Comparison of ENCODE assay signal across 33 mouse cellular contexts in genomic region chr7:121072506-121072905, GRCm38 (mm10). TPM values are rescaled to one million over a fixed set of nuclear protein-coding genes. Genes with fewer than 3 reads are reported as not detected.
DNase-seq lines count a peak whose midpoint lies in the region; ATAC-seq and TF ChIP-seq lines count a peak whose summit lies in the region.
"Had no signal": no experiment of that assay in that cellular context is flagged by ENCODE, and none has a peak within 500 bp of the region (broad histone marks: within the 10 kb centered on the region; RNA-seq: fewer than 3 reads in every experiment).

No protein-coding gene starts in this region.

- peaks cover 47% of the 10 kb centered on the region for H3K36me3 ChIP-seq in liver, embryonic 15.5 days (replicated peaks)

- peak overlapping the region; percentile 57; the same call in 1 of the 2 replicates for H3K27ac ChIP-seq in liver, embryonic 15.5 days (replicated peaks)
- H3K27ac ChIP-seq in bone marrow macrophage, adult 2 months (ENCODE audit: insufficient read depth, low read depth, low read length), result peak overlapping the region; percentile 98
- H3K27ac ChIP-seq: hindbrain, embryonic 13.5 days; liver, embryonic 14.5 days; midbrain, embryonic 15.5 days; neural tube, embryonic 15.5 days had no signal

- TF ChIP-seq POLR2A in bone marrow macrophage, adult 2 months (IDR thresholded peaks at IDR 0.05; ENCODE audit: borderline replicate concordance, low read depth, low read length), result no peak

- H3K9ac ChIP-seq in liver, embryonic 15.5 days, result no peak overlapping the region
- H3K9ac ChIP-seq: heart, embryonic 12.5 days; hindbrain, embryonic 13.5 days; liver, embryonic 14.5 days; midbrain, embryonic 15.5 days; neural tube, embryonic 15.5 days had no signal

- H3K4me3 ChIP-seq in liver, embryonic 15.5 days (replicated peaks), result peak overlapping the region; percentile 29
- peak overlapping the region; percentile 58 for H3K4me3 ChIP-seq in bone marrow macrophage, adult 2 months (ENCODE audit: insufficient read depth, low read length)
- H3K4me3 ChIP-seq: erythroblast, embryonic 14.5 days; heart, embryonic 12.5 days; hindbrain, embryonic 13.5 days; midbrain, embryonic 15.5 days; neural tube, embryonic 15.5 days had no signal

- ATAC-seq in liver, embryonic 15.5 days (ENCODE audit: insufficient read depth), result no peak
- peak; percentile 47 for ATAC-seq in granulocyte monocyte progenitor cell, adult 5-6 weeks (replicated peaks; ENCODE audit: poor library complexity, severe bottlenecking)
- ATAC-seq in megakaryocyte progenitor cell, adult 5-6 weeks (replicated peaks; ENCODE audit: poor library complexity), result peak; percentile 47
- ATAC-seq: activated CD4-positive, CD25-positive, alpha-beta regulatory T cell, adult 4 months; forebrain, embryonic 16.5 days; intestine, embryonic 16.5 days; midbrain, embryonic 15.5 days had no signal

- 55% methylated on average over 5 of the region's 5 CpGs for WGBS in liver, embryonic 15.5 days (ENCODE audit: insufficient replicate concordance)

- peak overlapping the region; percentile 20; the same call in 1 of the 2 replicates for H3K4me2 ChIP-seq in liver, embryonic 15.5 days
- H3K4me2 ChIP-seq: heart, embryonic 12.5 days; hindbrain, embryonic 13.5 days; midbrain, embryonic 15.5 days; neural tube, embryonic 15.5 days had no signal

- no peak for TF ChIP-seq CTCF in bone marrow macrophage, adult 2 months (IDR thresholded peaks at IDR 0.05; ENCODE audit: low read depth, low read length)

- no peaks in the 10 kb centered on the region for H3K4me1 ChIP-seq in liver, embryonic 15.5 days (replicated peaks)
- peaks cover 40% of the 10 kb centered on the region for H3K4me1 ChIP-seq in bone marrow macrophage, adult 2 months (ENCODE audit: control insufficient read depth, insufficient read depth, low read length)
- H3K4me1 ChIP-seq: hindbrain, embryonic 13.5 days; midbrain, embryonic 15.5 days; neural tube, embryonic 15.5 days had no signal

- no peaks in the 10 kb centered on the region for H3K27me3 ChIP-seq in liver, embryonic 15.5 days
- H3K27me3 ChIP-seq: CH12.LX; heart, embryonic 12.5 days; hindbrain, embryonic 13.5 days; midbrain, embryonic 15.5 days; neural tube, embryonic 15.5 days had no signal

- H3K9me3 ChIP-seq in liver, embryonic 15.5 days (replicated peaks), result no peaks in the 10 kb centered on the region
- H3K9me3 ChIP-seq: heart, embryonic 12.5 days; hindbrain, embryonic 13.5 days; midbrain, embryonic 15.5 days; neural tube, embryonic 15.5 days had no signal

- no peak for DNase-seq in liver
- no peak for DNase-seq in testis, postnatal 14 days (ENCODE audit: low spot score)
- DNase-seq in ovary, postnatal 14 days (ENCODE audit: low spot score), result no peak
- DNase-seq: adrenal gland, adult 2 months; cerebellum, adult 11-12 months; cerebellum, adult 9-11 months; gastrocnemius, postnatal 14 days; heart, adult 11 months; heart, postnatal 4 days; kidney, adult 8-10 months; kidney, postnatal 10 days; layer of hippocampus, postnatal 36 days; lung, postnatal 10 days; right cerebral cortex, postnatal 25 days; spleen, adult 18-20 months; thymus, adult 18-20 months; thymus, postnatal 25 days had no signal

RNA-seq across cellular contexts. Expression of gene Igsf6, which starts 1.9 kb away (rescaled TPM):
- polyA plus RNA-seq in liver, embryonic 15.5 days (2015; fragmentation: Nextera tagmentation; extraction: Ambion mirVana), result 13.9 and 14.5 TPM in 2 replicates
- polyA plus RNA-seq in bone marrow macrophage, adult 2 months (2012; ENCODE audit: insufficient read depth, insufficient read length, missing spikeins), result 188 and 191 TPM in 2 replicates
- total RNA-seq in granulocyte monocyte progenitor cell, adult 5-6 weeks (2014; fragmentation: Nextera tagmentation), result 246 and 248 TPM in 2 replicates
- 341 and 374 TPM in 2 replicates for total RNA-seq in granulocyte monocyte progenitor cell, adult 5-6 weeks (2017)
- 415 and 476 TPM in 2 replicates for total RNA-seq in megakaryocyte progenitor cell, adult 5-6 weeks (2015)
- 342 and 360 TPM in 2 replicates for total RNA-seq in megakaryocyte progenitor cell, adult 5-6 weeks (2017)
- total RNA-seq: CH12.LX, ES-E14 had no signal

RNA-seq across cellular contexts. Expression of gene Otoa, which starts 8.9 kb away (rescaled TPM):
- polyA plus RNA-seq in liver, embryonic 15.5 days (2015; fragmentation: Nextera tagmentation; extraction: Ambion mirVana), result 0.08 TPM in 1 of 2 replicates, not detected in the other
- polyA plus RNA-seq in bone marrow macrophage, adult 2 months (2012; ENCODE audit: insufficient read depth, insufficient read length, missing spikeins), result not detected in 2 replicates
- total RNA-seq in granulocyte monocyte progenitor cell, adult 5-6 weeks (2014; fragmentation: Nextera tagmentation), result not detected in 2 replicates
- total RNA-seq in granulocyte monocyte progenitor cell, adult 5-6 weeks (2017), result 0.17 and 0.21 TPM in 2 replicates
- 0.05 and 0.07 TPM in 2 replicates for total RNA-seq in megakaryocyte progenitor cell, adult 5-6 weeks (2015)
- 0.12 and 0.20 TPM in 2 replicates for total RNA-seq in megakaryocyte progenitor cell, adult 5-6 weeks (2017)
- polyA plus RNA-seq: activated CD4-positive, CD25-positive, alpha-beta regulatory T cell, adult 4 months; erythroblast, embryonic 14.5 days; forebrain, embryonic 11.5 days; forebrain, embryonic 16.5 days; heart, embryonic 12.5 days had no signal

RNA-seq across cellular contexts. Expression of gene Mettl9, which starts 38.3 kb away (rescaled TPM):
- polyA plus RNA-seq in liver, embryonic 15.5 days (2015; fragmentation: Nextera tagmentation; extraction: Ambion mirVana), result 42.8 and 43.2 TPM in 2 replicates
- 40.7 and 43.4 TPM in 2 replicates for polyA plus RNA-seq in bone marrow macrophage, adult 2 months (2012; ENCODE audit: insufficient read depth, insufficient read length, missing spikeins)
- 43.8 and 61.5 TPM in 2 replicates for total RNA-seq in granulocyte monocyte progenitor cell, adult 5-6 weeks (2014; fragmentation: Nextera tagmentation)
- total RNA-seq in granulocyte monocyte progenitor cell, adult 5-6 weeks (2017), result 62.1 and 72.0 TPM in 2 replicates
- total RNA-seq in megakaryocyte progenitor cell, adult 5-6 weeks (2015), result 96.6 and 111 TPM in 2 replicates
- 86.0 and 86.6 TPM in 2 replicates for total RNA-seq in megakaryocyte progenitor cell, adult 5-6 weeks (2017)
